Mouse (Mus musculus) hindlimb bud, embryonic 11.5 days (tissue): ENCODE measurements around the gene AC124108.1.
A peak's percentile ranks its signal among the peaks of the same experiment; 100 is the strongest.

Experiments used
- DNase-seq: peaks from one replicate; pipeline ENCODE4 v3.0.0-alpha.2; 2012; ENCODE audit warnings: low read depth, low spot score; ENCODE audit errors: extremely low spot score

Gene AC124108.1

DNA sequence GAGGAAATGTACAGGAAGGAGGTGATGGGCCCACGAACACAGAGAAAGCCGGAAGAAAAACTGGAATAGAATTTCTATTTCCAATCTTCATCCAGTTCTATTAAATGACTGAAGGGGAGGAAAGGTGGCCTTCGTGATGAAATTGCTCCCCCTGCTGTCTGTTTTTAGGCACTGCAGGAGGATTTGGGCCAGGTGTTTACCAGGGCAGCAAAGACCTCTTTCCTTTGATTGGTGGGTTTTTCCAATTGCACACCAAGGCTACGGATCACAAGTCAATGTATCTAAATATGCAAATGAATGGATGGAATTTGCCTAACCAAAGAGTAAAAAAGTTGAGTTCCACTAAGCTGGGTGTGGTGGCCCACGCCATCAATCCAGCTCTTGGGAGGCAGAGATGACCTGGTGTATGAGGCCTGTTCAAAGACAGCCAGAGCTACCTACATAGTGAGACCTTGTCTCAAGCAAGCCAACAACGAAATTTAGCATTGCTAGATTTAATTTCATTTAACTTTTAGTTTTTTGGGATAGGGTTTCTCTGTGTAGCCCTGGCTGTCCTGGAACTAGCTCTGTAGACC, 46.4 kb downstream of the AC124108.1 start:
- DNase-seq, result peak; percentile 41

- no peak for DNase-seq
Observed at GRCm38 (mm10) chr1:132245010-132245409, 53.8 kb downstream of the AC124108.1 start.

- no peak for DNase-seq
Observed at GRCm38 (mm10) chr1:132246137-132246536, 54.9 kb downstream of the AC124108.1 start.

DNA sequence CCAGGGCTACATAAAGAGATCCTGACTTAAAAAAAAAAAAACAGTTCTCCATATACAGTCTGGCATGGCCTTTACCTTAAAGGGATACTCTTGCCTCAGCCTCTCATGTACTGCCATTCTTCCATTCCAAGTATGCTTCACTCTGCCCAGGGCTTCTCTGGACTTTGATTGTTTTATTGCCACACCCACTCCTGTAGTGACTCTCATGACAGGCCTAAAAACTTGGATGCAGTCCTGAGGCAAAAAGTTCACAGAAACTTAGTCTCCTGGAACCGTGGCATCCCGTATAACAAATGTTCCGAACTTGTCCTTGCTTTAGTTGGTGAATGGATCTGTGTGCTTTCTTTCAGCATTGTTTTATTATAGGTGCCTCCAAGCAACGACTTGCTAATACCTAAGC, 55.4 kb downstream of the AC124108.1 start:
- DNase-seq, result no peak

GRCm38 (mm10) chr1:132254467-132254866, 63.2 kb downstream of the AC124108.1 start:
- DNase-seq, result no peak
